Mouse (Mus musculus): ENCODE results near the gene Rad9b. TPM values are rescaled to one million over a fixed set of nuclear protein-coding genes. Genes with fewer than 3 reads are reported as not detected.

The Rad9b gene
- polyA plus RNA-seq, 1 experiment = 2.9 TPM

DNA sequence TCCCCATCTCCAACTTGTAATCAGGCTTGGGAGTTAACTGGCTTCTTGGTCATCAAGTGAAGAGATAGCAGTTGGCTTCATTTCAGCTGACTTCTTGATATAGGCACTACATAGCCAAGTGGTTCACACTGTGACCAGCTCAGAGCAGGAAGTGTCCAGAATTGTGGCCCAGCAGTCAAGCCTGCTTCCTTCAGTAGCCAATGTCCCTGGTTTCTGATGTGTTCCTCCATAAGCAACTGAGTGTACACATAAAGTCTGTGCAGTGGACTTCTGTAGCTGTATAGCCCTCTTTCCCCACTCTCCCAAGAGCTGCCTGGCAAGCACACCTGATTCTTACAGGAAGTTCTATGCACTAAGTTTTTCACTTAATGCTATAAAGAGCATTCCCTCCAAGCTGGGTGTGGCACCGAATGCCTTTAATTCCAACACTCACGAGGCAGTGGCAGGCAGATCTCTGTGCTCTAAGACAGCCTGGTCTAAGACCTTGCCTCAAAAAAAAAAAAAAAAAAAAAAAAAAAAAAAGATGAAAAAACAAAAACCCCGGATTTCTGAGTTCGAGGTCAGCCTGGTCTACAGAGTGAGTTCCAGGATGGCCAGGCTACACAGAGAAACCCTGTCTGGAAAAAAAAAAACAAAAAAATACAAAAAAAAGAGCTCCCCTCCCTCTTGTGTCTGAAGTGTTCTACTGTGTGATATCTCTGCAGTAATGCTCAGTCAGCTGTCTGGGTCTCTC, 23.2 kb upstream of the Rad9b start:
- TF ChIP-seq CTCF (IDR thresholded peaks at IDR 0.05; ENCODE audit: insufficient read depth, low read length) (no peak), POLR2A (IDR thresholded peaks at IDR 0.05; ENCODE audit: borderline replicate concordance, extremely low read depth, low read depth, low read length) (no peak)
- no peaks in the 10 kb centered on the region; the same call in 1 of the 2 replicates for H3K4me1 ChIP-seq (ENCODE audit: control insufficient read depth, insufficient read depth, low read length)
- H3K4me3 ChIP-seq (replicated peaks; ENCODE audit: extremely low read depth, low read depth, low read length) = no peak overlapping the region
- WGBS = 81% methylated on average over 4 of the region's 4 CpGs
- DNase-seq = no peak

DNA sequence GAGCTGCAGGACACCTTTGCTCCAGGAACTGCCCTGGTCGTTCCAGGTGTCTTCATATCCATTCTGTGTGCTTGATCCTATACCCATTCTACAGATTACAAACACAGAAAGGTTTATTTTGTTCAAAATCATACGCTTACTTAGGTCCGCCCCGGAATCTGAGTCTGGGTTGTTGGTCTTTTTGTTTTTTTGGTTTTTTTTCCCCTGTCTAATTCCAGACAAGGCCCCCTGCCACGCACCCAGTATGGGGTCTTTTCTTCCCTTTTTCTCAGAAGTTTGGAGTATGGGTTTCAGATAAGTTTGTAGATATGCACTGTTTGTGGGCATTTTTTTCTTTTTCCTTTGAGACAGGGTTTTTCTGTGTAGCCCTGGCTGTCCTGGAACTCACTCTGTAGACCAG, 18.8 kb upstream of the Rad9b start:
- no peak for DNase-seq
- H3K4me3 ChIP-seq (replicated peaks; ENCODE audit: extremely low read depth, low read depth, low read length) = peak overlapping the region; percentile 84
- no peaks in the 10 kb centered on the region; the same call in 1 of the 2 replicates for H3K4me1 ChIP-seq (ENCODE audit: control insufficient read depth, insufficient read depth, low read length)
- 4% methylated on average over 5 of the region's 5 CpGs for whole genome bisulfite sequencing
- TF ChIP-seq CTCF (IDR thresholded peaks at IDR 0.05; ENCODE audit: insufficient read depth, low read length) = no peak
- TF ChIP-seq POLR2A (IDR thresholded peaks at IDR 0.05; ENCODE audit: borderline replicate concordance, extremely low read depth, low read depth, low read length) = no peak

GRCm38 (mm10) chr5:122372192-122372769, 18.2 kb upstream of the Rad9b start, which contains the start of gene Fam216a:
Fam216a (minus strand) TSS chr5:122372364.
- peak; percentile 99 for DNase-seq
- Histone ChIP-seq H3K4me1 (ENCODE audit: control insufficient read depth, insufficient read depth, low read length) (no peaks in the 10 kb centered on the region; the same call in 1 of the 2 replicates), H3K4me3 (replicated peaks; ENCODE audit: extremely low read depth, low read depth, low read length) (peak within 1 kb of the TSS; percentile 84)
- WGBS = under 1% methylated on average over 53 of the region's 53 CpGs
- TF ChIP-seq POLR2A (IDR thresholded peaks at IDR 0.05; ENCODE audit: borderline replicate concordance, extremely low read depth, low read depth, low read length) (peak; percentile 75; the same call in 1 of the 2 replicates), CTCF (IDR thresholded peaks at IDR 0.05; ENCODE audit: insufficient read depth, low read length) (no peak)

- peak; percentile 17 for DNase-seq
- H3K4me3 ChIP-seq (replicated peaks; ENCODE audit: extremely low read depth, low read depth, low read length) = peak within 1 kb of the TSS; percentile 84
- no peaks in the 10 kb centered on the region; the same call in 1 of the 2 replicates for H3K4me1 ChIP-seq (ENCODE audit: control insufficient read depth, insufficient read depth, low read length)
- WGBS = 2% methylated on average over 33 of the region's 46 CpGs
- no peak for TF ChIP-seq CTCF (IDR thresholded peaks at IDR 0.05; ENCODE audit: insufficient read depth, low read length)
- no peak for TF ChIP-seq POLR2A (IDR thresholded peaks at IDR 0.05; ENCODE audit: borderline replicate concordance, extremely low read depth, low read depth, low read length)
Measured at GRCm38 (mm10) chr5:122371591-122372191, 17.7 kb upstream of the Rad9b start, which contains the start of gene Gpn3. Gpn3 (plus strand) TSS chr5:122371876.

- H3K4me3 ChIP-seq (replicated peaks; ENCODE audit: extremely low read depth, low read depth, low read length) = peak overlapping the region; percentile 85
- no peak for DNase-seq
- H3K4me1 ChIP-seq (ENCODE audit: control insufficient read depth, insufficient read depth, low read length) = peaks cover 2% of the 10 kb centered on the region; the same call in 1 of the 2 replicates
- TF ChIP-seq CTCF (IDR thresholded peaks at IDR 0.05; ENCODE audit: insufficient read depth, low read length) (no peak), POLR2A (IDR thresholded peaks at IDR 0.05; ENCODE audit: borderline replicate concordance, extremely low read depth, low read depth, low read length) (no peak)
- 1% methylated on average over 57 of the region's 57 CpGs for WGBS
Measured at GRCm38 (mm10) chr5:122354492-122355067, 547 bp upstream of the Rad9b start.

DNA sequence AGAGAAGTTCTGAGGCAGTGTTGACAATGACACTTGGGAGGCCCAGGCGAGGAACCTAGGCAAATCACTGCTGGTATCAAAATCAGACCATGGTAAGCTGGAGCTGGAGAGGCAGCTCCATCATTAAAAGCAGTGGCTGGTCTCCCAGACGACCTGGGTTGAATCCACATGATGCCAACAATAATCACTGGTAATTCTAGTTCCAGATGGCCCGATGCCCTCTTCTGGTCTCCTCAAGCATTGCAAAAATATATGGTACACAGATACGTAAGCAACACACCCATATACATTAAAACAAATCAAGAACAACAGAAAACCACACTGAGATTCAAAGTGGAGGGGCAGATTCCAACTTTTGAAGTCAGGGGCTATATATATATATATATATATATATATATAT, 8.3 kb downstream of the Rad9b start:
- 82% methylated on average over 4 of the region's 4 CpGs for WGBS
- Histone ChIP-seq H3K4me1 (ENCODE audit: control insufficient read depth, insufficient read depth, low read length) (no peaks in the 10 kb centered on the region; the same call in 1 of the 2 replicates), H3K4me3 (replicated peaks; ENCODE audit: extremely low read depth, low read depth, low read length) (no peak overlapping the region)
- TF ChIP-seq CTCF (IDR thresholded peaks at IDR 0.05; ENCODE audit: insufficient read depth, low read length) (no peak), POLR2A (IDR thresholded peaks at IDR 0.05; ENCODE audit: borderline replicate concordance, extremely low read depth, low read depth, low read length) (no peak)
- DNase-seq = no peak

DNA sequence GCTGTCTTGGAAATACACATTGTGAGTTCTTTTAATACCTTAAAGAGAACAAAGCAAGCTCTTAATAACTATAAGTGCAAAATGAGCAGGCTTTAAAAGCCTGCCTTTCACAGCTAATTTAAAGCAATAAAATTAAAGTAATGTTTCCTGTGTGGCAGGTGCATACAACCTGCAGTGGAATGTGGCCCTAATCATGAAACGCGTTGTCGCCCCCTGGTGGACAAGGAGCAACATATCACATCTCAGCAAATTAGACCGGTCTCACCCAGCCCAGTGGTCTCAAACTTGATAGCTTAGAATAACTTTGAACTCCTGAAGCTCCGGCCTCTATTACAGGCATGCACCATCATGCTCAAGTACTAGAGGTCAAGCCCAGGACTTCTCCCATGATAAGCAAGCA, 9.8 kb downstream of the Rad9b start:
- H3K4me1 ChIP-seq (ENCODE audit: control insufficient read depth, insufficient read depth, low read length) = no peaks in the 10 kb centered on the region; the same call in 1 of the 2 replicates
- 5% methylated on average over 5 of the region's 5 CpGs for WGBS
- peak; percentile 81 for DNase-seq
- TF ChIP-seq CTCF (IDR thresholded peaks at IDR 0.05; ENCODE audit: insufficient read depth, low read length) (peak; percentile 92), POLR2A (IDR thresholded peaks at IDR 0.05; ENCODE audit: borderline replicate concordance, extremely low read depth, low read depth, low read length) (no peak)
- no peak overlapping the region for H3K4me3 ChIP-seq (replicated peaks; ENCODE audit: extremely low read depth, low read depth, low read length)

DNA sequence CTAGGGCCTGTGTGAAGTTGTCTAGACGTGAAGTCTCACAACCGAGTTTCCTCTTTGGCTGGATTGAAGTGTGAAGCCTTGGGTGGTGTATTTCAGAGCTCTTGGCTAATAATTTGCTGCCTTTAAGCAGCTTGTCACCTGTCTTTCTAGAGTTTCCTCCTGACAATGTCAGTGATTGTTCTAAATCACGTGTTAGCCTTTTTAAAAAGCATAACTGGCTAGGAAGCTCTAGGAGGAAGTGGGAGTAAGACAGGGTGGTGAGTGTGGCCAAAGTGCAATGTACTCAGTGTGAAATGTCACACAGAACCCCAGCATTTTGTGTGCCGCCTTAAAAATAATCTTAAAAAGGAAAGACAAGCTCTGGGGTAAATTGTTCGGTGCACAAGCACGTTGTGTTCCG, 10.3 kb downstream of the Rad9b start:
- no peak overlapping the region for H3K4me3 ChIP-seq (replicated peaks; ENCODE audit: extremely low read depth, low read depth, low read length)
- no peak for DNase-seq
- WGBS = 48% methylated on average over 7 of the region's 7 CpGs
- TF ChIP-seq POLR2A (IDR thresholded peaks at IDR 0.05; ENCODE audit: borderline replicate concordance, extremely low read depth, low read depth, low read length) = no peak
- no peak for TF ChIP-seq CTCF (IDR thresholded peaks at IDR 0.05; ENCODE audit: insufficient read depth, low read length)
- H3K4me1 ChIP-seq (ENCODE audit: control insufficient read depth, insufficient read depth, low read length) = no peaks in the 10 kb centered on the region; the same call in 1 of the 2 replicates

GRCm38 (mm10) chr5:122342874-122343273, 11.2 kb downstream of the Rad9b start:
- Histone ChIP-seq H3K4me3 (replicated peaks; ENCODE audit: extremely low read depth, low read depth, low read length) (no peak overlapping the region), H3K4me1 (ENCODE audit: control insufficient read depth, insufficient read depth, low read length) (no peaks in the 10 kb centered on the region; the same call in 1 of the 2 replicates)
- no peak for TF ChIP-seq CTCF (IDR thresholded peaks at IDR 0.05; ENCODE audit: insufficient read depth, low read length)
- no peak for TF ChIP-seq POLR2A (IDR thresholded peaks at IDR 0.05; ENCODE audit: borderline replicate concordance, extremely low read depth, low read depth, low read length)
- no peak for DNase-seq
- 58% methylated on average over 1 of the region's 1 CpGs for WGBS
